Mouse (Mus musculus): ENCODE measurements around the gene Gc.

- no peak for TF ChIP-seq MAX (IDR thresholded peaks at IDR 0.05; ENCODE audit: low read depth)
- no peak for TF ChIP-seq TCF12 (IDR thresholded peaks at IDR 0.05; ENCODE audit: insufficient read depth, poor library complexity, severe bottlenecking)
- no peak for TF ChIP-seq E2F4 (IDR thresholded peaks at IDR 0.05; ENCODE audit: insufficient read depth)
- no peak for TF ChIP-seq USF1 (IDR thresholded peaks at IDR 0.05; ENCODE audit: low read depth)
- TF ChIP-seq POLR2A (IDR thresholded peaks at IDR 0.05; ENCODE audit: insufficient read length, low read depth): no peak
These were observed 52.6 kb downstream of the Gc start for GRCm38 (mm10) chr5:89405132-89405531.

Data from myocyte (in vitro differentiated cells).